Mouse (Mus musculus) liver, adult 2 months (tissue): ENCODE results near the gene Pheta2.

Experiments
- CTCF ChIP-seq: fragments of 200-500 bp; IDR thresholded peaks from 2 replicates; pipeline ENCODE4 v1.5.1; 2011; ENCODE audit warnings: low read depth, low read length, control low read depth
- POLR2A ChIP-seq: fragments of 200-500 bp; IDR thresholded peaks from 2 replicates; pipeline ENCODE4 v1.6.1; 2011; ENCODE audit warnings: low read length, control low read depth; ENCODE audit not compliant: insufficient read depth; ENCODE audit errors: extremely low read depth

- TF ChIP-seq POLR2A (no peak), CTCF (no peak)
Measured at GRCm38 (mm10) chr15:82372991-82373390, 34.2 kb downstream of the Pheta2 start.
